Mouse (Mus musculus): ENCODE measurements at regions not wholly inside any gene's neighbourhood (a gene's known extent, or its start where the extent isn't known, plus 50 kb on each side); places are given as distances from the start of the nearest gene placed in this dataset.

- in situ Hi-C loops (cut with MboI; ENCODE audit: low sequenced_read_pairs) = loop anchor here (5.0 to 25.0 kb wide), 2 partner anchors 279 to 669 kb away; partner anchors contain the start of gene Lrrc9
Observed at GRCm38 (mm10) chr12:71767896-71768295, 63.0 kb upstream of the Daam1 start.

- in situ Hi-C loops (cut with MboI; ENCODE audit: low sequenced_read_pairs) = loop anchor here (5.0 to 25.0 kb wide), 2 partner anchors 279 to 669 kb away; partner anchors contain the start of gene Lrrc9
Observed at GRCm38 (mm10) chr12:71768471-71768870, 62.4 kb upstream of the Daam1 start.

GRCm38 (mm10) chr12:71768890-71769289, 62.0 kb upstream of the Daam1 start:
- in situ Hi-C loops (cut with MboI; ENCODE audit: low sequenced_read_pairs) = loop anchor here (5.0 to 25.0 kb wide), 2 partner anchors 278 to 668 kb away; partner anchors contain the start of gene Lrrc9

- in situ Hi-C loops (cut with MboI; ENCODE audit: low sequenced_read_pairs) = loop anchor here (5.0 to 25.0 kb wide), 2 partner anchors 278 to 668 kb away; partner anchors contain the start of gene Lrrc9
Observed at GRCm38 (mm10) chr12:71769302-71769701, 61.6 kb upstream of the Daam1 start.

GRCm38 (mm10) chr12:71773891-71774290, 57.0 kb upstream of the Daam1 start:
- in situ Hi-C loops (cut with MboI; ENCODE audit: low sequenced_read_pairs) = loop anchor here (25.0 kb wide), 1 partner anchor 663 kb away; the partner anchor contains the start of gene Lrrc9

GRCm38 (mm10) chr12:71775126-71775525, 55.8 kb upstream of the Daam1 start:
- in situ Hi-C loops (cut with MboI; ENCODE audit: low sequenced_read_pairs) = no loop called here

GRCm38 (mm10) chr12:71778137-71778536, 52.7 kb upstream of the Daam1 start:
- in situ Hi-C loops (cut with MboI; ENCODE audit: low sequenced_read_pairs) = no loop called here

GRCm38 (mm10) chr12:71778948-71779347, 51.9 kb upstream of the Daam1 start:
- in situ Hi-C loops (cut with MboI; ENCODE audit: low sequenced_read_pairs) = no loop called here

GRCm38 (mm10) chr12:71779418-71779817, 51.5 kb upstream of the Daam1 start:
- in situ Hi-C loops (cut with MboI; ENCODE audit: low sequenced_read_pairs) = no loop called here
